Mouse (Mus musculus) urinary bladder, adult 18-20 months (tissue): ENCODE results near the gene Mroh8.
"Not testable (repeated sequence)": the region's sequence is repeated elsewhere in the genome, so short reads cannot be mapped to it uniquely, and the experiment has no call there.

Experiments used
- DNase-seq, 2 experiments: peaks; one replicate each; pipeline ENCODE4 v3.0.0; 2022; ENCODE audit warnings: low spot score in 2 of 2, mixed read lengths in 2 of 2

Gene Mroh8

GRCm38 (mm10) chr2:157198405-157198804 is 80.9 kb downstream of the Mroh8 start:
- DNase-seq = not testable (repeated sequence)

- DNase-seq = no peak
Observed at GRCm38 (mm10) chr2:157190651-157191050, 88.7 kb downstream of the Mroh8 start.

GRCm38 (mm10) chr2:157187223-157187622 is 92.1 kb downstream of the Mroh8 start:
- no peak for DNase-seq

GRCm38 (mm10) chr2:157186504-157186903 is 92.8 kb downstream of the Mroh8 start:
- no peak for DNase-seq

- no peak for DNase-seq
Observed at GRCm38 (mm10) chr2:157185022-157185660, 94.2 kb downstream of the Mroh8 start.

GRCm38 (mm10) chr2:157178167-157178566 is 101.2 kb downstream of the Mroh8 start:
- DNase-seq = no peak

GRCm38 (mm10) chr2:157176248-157176647 is 103.1 kb downstream of the Mroh8 start:
- DNase-seq = no peak

GRCm38 (mm10) chr2:157174416-157174815 is 104.9 kb downstream of the Mroh8 start:
- no peak for DNase-seq

- no peak for DNase-seq
Observed at GRCm38 (mm10) chr2:157173555-157173954, 105.8 kb downstream of the Mroh8 start.

- DNase-seq = no peak
Observed at GRCm38 (mm10) chr2:157172984-157173383, 106.4 kb downstream of the Mroh8 start.

- no peak for DNase-seq
Observed at GRCm38 (mm10) chr2:157170626-157171025, 108.7 kb downstream of the Mroh8 start.

- DNase-seq = no peak
Observed at GRCm38 (mm10) chr2:157170166-157170565, 109.2 kb downstream of the Mroh8 start.

- DNase-seq = no peak
Observed at GRCm38 (mm10) chr2:157166371-157167080, 112.8 kb downstream of the Mroh8 start.

GRCm38 (mm10) chr2:157165312-157166224 is 113.8 kb downstream of the Mroh8 start:
- not testable (repeated sequence) for DNase-seq

- no peak for DNase-seq
Observed at GRCm38 (mm10) chr2:157164101-157164500, 115.2 kb downstream of the Mroh8 start.
